Mouse (Mus musculus): ENCODE results near the gene Tmem245. TPM values are rescaled to one million over a fixed set of nuclear protein-coding genes. Genes with fewer than 3 reads are reported as not detected.

The Tmem245 gene
- total and polyA plus RNA-seq, 3 experiments = 7.3 to 15.0 (median 7.7) TPM

GRCm38 (mm10) chr4:56944286-56944685 is 3.0 kb downstream of the Tmem245 start:
- TF ChIP-seq MAX (IDR thresholded peaks at IDR 0.05; ENCODE audit: low read length) = no peak
- no peak for TF ChIP-seq GABPA (IDR thresholded peaks at IDR 0.05; ENCODE audit: low read depth, low read length)
- TF ChIP-seq GATA1 (IDR thresholded peaks at IDR 0.05; ENCODE audit: low read depth, low read length) = no peak
- no peak for TF ChIP-seq CTCF (IDR thresholded peaks at IDR 0.05 in 2 of 3, conservative IDR thresholded peaks at IDR 0.05 in 1 of 3; ENCODE audit: control insufficient read depth in 1 of 3, insufficient read depth in 1 of 3, low read depth in 2 of 3, low read length in 3 of 3, poor library complexity in 1 of 3, severe bottlenecking in 1 of 3)
- no peak for TF ChIP-seq MXI1 (IDR thresholded peaks at IDR 0.05; ENCODE audit: low read depth, low read length)
- TF ChIP-seq NRF1 (IDR thresholded peaks at IDR 0.05; ENCODE audit: insufficient read depth, low read depth, low read length, poor library complexity, severe bottlenecking) = no peak
- TF ChIP-seq ELF1 (IDR thresholded peaks at IDR 0.05; ENCODE audit: low read depth, low read length) = no peak
- Histone ChIP-seq H3K9ac (ENCODE audit: control insufficient read depth, low read depth, low read length, poor library complexity, severe bottlenecking) (no peak overlapping the region), H3K27me3 (ENCODE audit: control insufficient read depth in 1 of 2, insufficient read depth in 2 of 2, low read length in 2 of 2) (no peaks in the 10 kb centered on the region), H3K4me1 (ENCODE audit: control insufficient read depth in 1 of 2, insufficient read depth in 2 of 2, low read length in 2 of 2) (peaks cover 6 to 13% of the 10 kb centered on the region in 2 experiments), H3K27ac (ENCODE audit: control insufficient read depth, low read depth, low read length) (no peak overlapping the region), H3K36me3 (ENCODE audit: control insufficient read depth in 1 of 2, insufficient read depth in 2 of 2, low read length in 2 of 2) (peaks cover 0 to 31% of the 10 kb centered on the region in 2 experiments; a peak in 2 of 4 replicates), H3K9me3 (replicated peaks; ENCODE audit: insufficient read depth, low read length) (no peaks in the 10 kb centered on the region), H3K4me3 (ENCODE audit: control insufficient read depth in 1 of 2, insufficient read depth in 1 of 2, low read depth in 2 of 2, low read length in 2 of 2) (no peak overlapping the region), H3K79me2 (ENCODE audit: control insufficient read depth, insufficient read depth, low read length, poor library complexity) (peaks cover 60% of the 10 kb centered on the region)
- peak; percentile 25 for DNase-seq (ENCODE audit: low read depth, low spot score)

GRCm38 (mm10) chr4:56943258-56943657 is 4.0 kb downstream of the Tmem245 start:
- Histone ChIP-seq H3K36me3 (ENCODE audit: control insufficient read depth in 1 of 2, insufficient read depth in 2 of 2, low read length in 2 of 2) (peaks cover 0 to 31% of the 10 kb centered on the region in 2 experiments; a peak in 2 of 4 replicates), H3K79me2 (ENCODE audit: control insufficient read depth, insufficient read depth, low read length, poor library complexity) (peaks cover 65% of the 10 kb centered on the region), H3K4me3 (ENCODE audit: control insufficient read depth in 1 of 2, insufficient read depth in 1 of 2, low read depth in 2 of 2, low read length in 2 of 2) (no peak overlapping the region), H3K4me1 (ENCODE audit: control insufficient read depth in 1 of 2, insufficient read depth in 2 of 2, low read length in 2 of 2) (peaks cover 6 to 13% of the 10 kb centered on the region in 2 experiments), H3K27me3 (ENCODE audit: control insufficient read depth in 1 of 2, insufficient read depth in 2 of 2, low read length in 2 of 2) (no peaks in the 10 kb centered on the region), H3K9me3 (replicated peaks; ENCODE audit: insufficient read depth, low read length) (no peaks in the 10 kb centered on the region), H3K27ac (ENCODE audit: control insufficient read depth, low read depth, low read length) (no peak overlapping the region), H3K9ac (ENCODE audit: control insufficient read depth, low read depth, low read length, poor library complexity, severe bottlenecking) (no peak overlapping the region)
- TF ChIP-seq TBP (IDR thresholded peaks at IDR 0.05; ENCODE audit: low read depth, low read length) = no peak
- no peak for TF ChIP-seq CHD2 (IDR thresholded peaks at IDR 0.05; ENCODE audit: low read length)
- no peak for TF ChIP-seq CTCF (IDR thresholded peaks at IDR 0.05 in 2 of 3, conservative IDR thresholded peaks at IDR 0.05 in 1 of 3; ENCODE audit: control insufficient read depth in 1 of 3, insufficient read depth in 1 of 3, low read depth in 2 of 3, low read length in 3 of 3, poor library complexity in 1 of 3, severe bottlenecking in 1 of 3)
- no peak for TF ChIP-seq UBTF (IDR thresholded peaks at IDR 0.05; ENCODE audit: borderline replicate concordance, insufficient read depth, low read depth, low read length)
- DNase-seq (ENCODE audit: low read depth, low spot score) = no peak

- DNase-seq (ENCODE audit: low read depth, low spot score) = no peak
- Histone ChIP-seq H3K4me1 (ENCODE audit: control insufficient read depth in 1 of 2, insufficient read depth in 2 of 2, low read length in 2 of 2) (peaks cover 6 to 13% of the 10 kb centered on the region in 2 experiments), H3K9ac (ENCODE audit: control insufficient read depth, low read depth, low read length, poor library complexity, severe bottlenecking) (no peak overlapping the region), H3K4me3 (ENCODE audit: control insufficient read depth in 1 of 2, insufficient read depth in 1 of 2, low read depth in 2 of 2, low read length in 2 of 2) (no peak overlapping the region), H3K27me3 (ENCODE audit: control insufficient read depth in 1 of 2, insufficient read depth in 2 of 2, low read length in 2 of 2) (no peaks in the 10 kb centered on the region), H3K27ac (ENCODE audit: control insufficient read depth, low read depth, low read length) (no peak overlapping the region), H3K79me2 (ENCODE audit: control insufficient read depth, insufficient read depth, low read length, poor library complexity) (peaks cover 65% of the 10 kb centered on the region), H3K36me3 (ENCODE audit: control insufficient read depth in 1 of 2, insufficient read depth in 2 of 2, low read length in 2 of 2) (peaks cover 0 to 26% of the 10 kb centered on the region in 2 experiments; a peak in 2 of 4 replicates), H3K9me3 (replicated peaks; ENCODE audit: insufficient read depth, low read length) (no peaks in the 10 kb centered on the region)
- no peak for TF ChIP-seq RAD21 (IDR thresholded peaks at IDR 0.05; ENCODE audit: low read depth, low read length)
These were observed 4.7 kb downstream of the Tmem245 start for GRCm38 (mm10) chr4:56942567-56942966.
